Mouse (Mus musculus): ENCODE data around the gene Zfp979.

GRCm38 (mm10) chr4:147601881-147602280 is 40.4 kb downstream of the Zfp979 start:
- TF ChIP-seq GATA1 (IDR thresholded peaks at IDR 0.05; ENCODE audit: borderline replicate concordance, low read length) (no peak), FLI1 (IDR thresholded peaks at IDR 0.05; ENCODE audit: low read length) (no peak)

All from megakaryocyte, embryonic 14.5 days (primary cell).